Mouse (Mus musculus) C2C12 (cell line): ENCODE data around the gene Zbtb9. TPM values are rescaled to one million over a fixed set of nuclear protein-coding genes. Genes with fewer than 3 reads are reported as not detected.

Source experiments
- H3K27me3 ChIP-seq: one replicate; pipeline ENCODE4 v1.6.1; 2011; ENCODE audit not compliant: control insufficient read depth, insufficient read depth, insufficient read length
- H3K36me3 ChIP-seq: one replicate; pipeline ENCODE4 v1.6.1; 2011; ENCODE audit not compliant: control insufficient read depth, insufficient read depth
- H3K4me3 ChIP-seq: one replicate; pipeline ENCODE4 v1.5.1; 2011; ENCODE audit warnings: mild to moderate bottlenecking, control low read depth; ENCODE audit not compliant: poor library complexity, insufficient read depth, severe bottlenecking
- H3K79me2 ChIP-seq: one replicate; pipeline ENCODE4 v1.6.1; 2011; ENCODE audit not compliant: control insufficient read depth, insufficient read depth
- H3K79me3 ChIP-seq: one replicate; pipeline ENCODE4 v1.6.1; 2011; ENCODE audit warnings: low read depth, control low read depth
- H3ac ChIP-seq: one replicate; pipeline ENCODE3; 2011; ENCODE audit warnings: low read depth; ENCODE audit not compliant: control insufficient read depth, insufficient read length
- CEBPB ChIP-seq: IDR thresholded peaks from one replicate; pipeline ENCODE4 v1.6.1; 2011; ENCODE audit warnings: low read depth, mild to moderate bottlenecking, control low read depth, moderate library complexity
- CTCF ChIP-seq: IDR thresholded peaks from one replicate; pipeline ENCODE4 v1.5.1; 2011; ENCODE audit not compliant: control insufficient read depth, insufficient read depth, insufficient read length
- FOSL1 ChIP-seq: IDR thresholded peaks from one replicate; pipeline ENCODE4 v1.8.0; 2011; ENCODE audit warnings: mild to moderate bottlenecking, low read length; ENCODE audit not compliant: poor library complexity, insufficient read depth, severe bottlenecking
- MAX ChIP-seq: IDR thresholded peaks from one replicate; pipeline ENCODE4 v1.6.1; 2011; ENCODE audit warnings: mild to moderate bottlenecking, control low read depth
- MYOD1 ChIP-seq: IDR thresholded peaks from one replicate; pipeline ENCODE4 v1.6.1; 2011; ENCODE audit warnings: low read depth; ENCODE audit not compliant: control insufficient read depth, insufficient read length
- MYOG ChIP-seq: IDR thresholded peaks from one replicate; pipeline ENCODE4 v1.6.1; 2011; ENCODE audit not compliant: control insufficient read depth, insufficient read length; ENCODE audit errors: extremely low read depth
- USF1 ChIP-seq: IDR thresholded peaks from one replicate; pipeline ENCODE4 v1.6.1; 2011; ENCODE audit warnings: low read depth, mild to moderate bottlenecking, control low read depth, moderate library complexity
- polyA plus RNA-seq: library from polyadenylated mRNA; unstranded; fragments of >200 nt; fragmentation: generic; extraction: Trizol; gene quantifications from one replicate; pipeline ENCODE4 v1.2.1, GENCODE M21; 2012; ENCODE audit warnings: missing spikeins

The Zbtb9 gene
- polyA plus RNA-seq, 1 experiment = 6.8 TPM

DNA sequence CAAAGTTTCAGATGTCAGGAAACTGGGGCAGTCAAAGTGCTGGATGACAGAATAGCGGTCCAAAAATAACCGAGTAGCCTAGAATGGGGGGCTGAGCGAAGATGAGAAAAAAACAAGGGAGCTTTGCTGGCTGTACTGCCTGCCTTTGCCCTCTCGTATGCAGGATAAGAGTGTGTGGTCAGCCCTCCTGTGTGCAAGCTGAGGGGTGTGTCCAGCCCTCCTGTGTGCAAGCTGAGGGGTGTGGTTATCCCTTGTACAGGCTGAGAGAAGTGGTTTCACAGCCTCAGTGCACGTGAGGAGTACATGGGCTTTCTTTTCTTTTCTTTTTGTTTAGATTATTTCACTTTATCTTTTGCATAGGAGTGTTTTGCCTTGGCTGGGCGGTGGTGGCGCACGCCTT, 22.6 kb downstream of the Zbtb9 start:
- Histone ChIP-seq H3K36me3 (no peaks in the 10 kb centered on the region), H3K79me2 (no peaks in the 10 kb centered on the region), H3ac (no peak overlapping the region), H3K27me3 (no peaks in the 10 kb centered on the region), H3K4me3 (no peak overlapping the region), H3K79me3 (no peaks in the 10 kb centered on the region)
- TF ChIP-seq CEBPB (no peak), USF1 (no peak), FOSL1 (no peak), MYOG (no peak), CTCF (no peak), MYOD1 (no peak), MAX (no peak)

DNA sequence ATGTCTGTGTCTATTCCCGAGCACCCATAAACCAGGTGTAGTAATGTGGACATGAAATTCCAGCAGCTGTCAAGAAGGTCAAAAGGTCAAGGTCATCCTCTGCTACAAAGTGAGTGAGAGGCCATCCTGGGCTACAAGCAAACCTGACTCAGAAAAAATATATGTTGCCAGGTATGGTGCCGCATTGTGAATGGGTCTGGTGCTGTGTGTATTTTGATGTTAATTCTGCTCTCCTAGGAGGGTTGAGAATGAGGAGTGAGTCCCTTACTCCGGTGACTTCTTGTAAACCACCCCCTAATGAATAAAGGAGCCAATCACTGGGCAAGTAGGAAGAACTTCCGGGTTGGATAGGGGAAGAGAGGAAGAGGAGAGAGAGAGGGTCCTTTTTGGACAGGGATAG, 24.7 kb downstream of the Zbtb9 start:
- Histone ChIP-seq H3K36me3 (no peaks in the 10 kb centered on the region), H3K79me2 (no peaks in the 10 kb centered on the region), H3K79me3 (no peaks in the 10 kb centered on the region), H3ac (no peak overlapping the region), H3K27me3 (no peaks in the 10 kb centered on the region), H3K4me3 (no peak overlapping the region)
- TF ChIP-seq MYOG (no peak), FOSL1 (no peak), MYOD1 (no peak), MAX (no peak), CTCF (no peak), USF1 (no peak)

DNA sequence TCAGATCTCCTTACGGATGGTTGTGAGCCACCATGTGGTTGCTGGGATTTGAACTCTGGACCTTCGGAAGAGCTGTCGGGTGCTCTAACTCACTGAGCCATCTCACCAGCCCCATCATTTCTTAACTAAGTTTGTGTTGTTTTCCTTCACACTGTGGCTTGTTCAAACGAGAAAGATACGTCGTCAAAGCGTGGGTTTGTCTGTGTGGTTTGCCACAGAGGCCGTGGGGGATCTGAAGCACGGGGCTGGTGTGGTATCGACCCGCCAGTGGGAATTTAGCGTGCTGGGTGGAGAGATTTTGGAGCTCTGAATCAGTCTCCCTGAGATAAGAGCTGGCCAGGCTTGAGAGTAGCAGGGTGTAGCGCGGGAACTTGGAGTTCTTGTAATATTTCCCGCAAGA, 25.3 kb downstream of the Zbtb9 start:
- H3K36me3 ChIP-seq = no peaks in the 10 kb centered on the region
- no peaks in the 10 kb centered on the region for H3K79me2 ChIP-seq
- H3K79me3 ChIP-seq = no peaks in the 10 kb centered on the region
- no peak for TF ChIP-seq MAX
- TF ChIP-seq USF1 = no peak
- TF ChIP-seq CTCF = no peak
- no peak for TF ChIP-seq CEBPB
- TF ChIP-seq FOSL1 = no peak
- no peak for TF ChIP-seq MYOD1
- no peak for TF ChIP-seq MYOG
- no peak overlapping the region for H3ac ChIP-seq
- H3K27me3 ChIP-seq = no peaks in the 10 kb centered on the region
- no peak overlapping the region for H3K4me3 ChIP-seq

DNA sequence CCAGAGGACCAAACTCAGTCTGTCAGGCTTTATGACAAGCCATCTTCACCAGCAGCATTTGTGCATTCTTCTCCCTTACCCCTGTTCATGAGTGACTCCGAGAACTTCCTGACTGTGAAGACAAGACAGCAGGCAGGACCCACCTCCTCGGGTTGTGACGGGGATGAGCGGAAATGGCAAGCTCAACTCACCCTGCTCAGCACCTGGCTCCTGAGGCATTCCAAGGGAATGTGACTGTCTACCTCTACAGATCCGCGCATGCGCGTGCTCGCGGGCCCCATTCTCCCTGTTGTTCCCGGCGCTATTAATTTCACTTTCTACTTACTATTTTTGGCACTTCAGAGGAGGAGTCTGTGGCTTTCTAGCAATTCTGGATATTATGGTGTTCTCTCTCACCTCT, 27.0 kb downstream of the Zbtb9 start:
- TF ChIP-seq FOSL1 = no peak
- TF ChIP-seq CTCF = no peak
- no peak for TF ChIP-seq USF1
- no peak for TF ChIP-seq CEBPB
- TF ChIP-seq MAX = no peak
- TF ChIP-seq MYOD1 = no peak
- no peak for TF ChIP-seq MYOG

DNA sequence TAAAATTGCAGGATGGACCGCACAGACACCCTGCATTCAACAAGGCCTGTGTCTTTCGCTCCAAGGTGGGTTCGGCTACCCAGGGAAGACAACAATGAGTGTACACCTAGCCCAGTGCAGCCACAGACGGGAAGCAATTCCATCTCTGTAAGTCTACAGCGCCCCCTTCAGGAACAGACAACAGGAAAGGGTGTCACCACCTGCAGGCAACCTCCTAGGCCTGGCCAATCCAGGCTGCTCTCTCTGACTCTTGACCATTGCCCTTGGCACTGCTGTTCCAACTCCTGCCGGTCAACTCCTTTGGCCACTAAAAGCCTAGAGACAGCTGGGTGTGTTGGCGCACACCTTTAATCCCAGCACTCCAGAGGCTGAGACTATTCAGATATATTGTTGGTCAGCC, 28.2 kb downstream of the Zbtb9 start:
- TF ChIP-seq USF1 (no peak), CTCF (no peak), MAX (no peak), CEBPB (no peak), MYOG (no peak), FOSL1 (no peak), MYOD1 (no peak)
- H3ac ChIP-seq = no peak overlapping the region
- H3K27me3 ChIP-seq = no peaks in the 10 kb centered on the region
- H3K79me2 ChIP-seq = no peaks in the 10 kb centered on the region
- no peak overlapping the region for H3K4me3 ChIP-seq
- H3K36me3 ChIP-seq = no peaks in the 10 kb centered on the region
- H3K79me3 ChIP-seq = no peaks in the 10 kb centered on the region

More for the DNA sequence above, 27.0 kb downstream of the Zbtb9 start:
- Histone ChIP-seq H3K27me3 (no peaks in the 10 kb centered on the region), H3K79me3 (no peaks in the 10 kb centered on the region), H3K4me3 (no peak overlapping the region), H3K79me2 (no peaks in the 10 kb centered on the region), H3ac (no peak overlapping the region), H3K36me3 (no peaks in the 10 kb centered on the region)

DNA sequence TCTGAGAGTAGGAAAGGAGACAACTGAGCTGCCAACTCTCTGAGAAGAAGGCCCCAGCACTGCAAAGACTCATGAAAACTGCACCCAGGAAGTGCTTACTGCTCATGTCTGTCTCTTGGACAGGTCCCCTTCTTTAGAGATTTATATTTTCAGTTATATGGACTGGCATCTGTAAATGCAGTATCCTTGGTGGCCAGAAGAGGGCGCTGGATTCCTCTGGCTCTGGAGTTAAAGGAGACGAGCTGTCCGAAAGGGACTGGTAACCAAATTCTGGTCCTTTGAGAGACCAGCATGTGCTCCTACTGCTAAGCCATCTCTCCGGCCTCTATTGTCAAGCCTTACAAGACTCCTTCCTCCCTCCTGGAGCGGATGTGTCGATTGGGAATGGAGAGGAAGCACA, 28.9 kb downstream of the Zbtb9 start:
- Histone ChIP-seq H3K79me3 (no peaks in the 10 kb centered on the region), H3ac (no peak overlapping the region), H3K36me3 (no peaks in the 10 kb centered on the region), H3K79me2 (no peaks in the 10 kb centered on the region), H3K4me3 (no peak overlapping the region), H3K27me3 (no peaks in the 10 kb centered on the region)
- TF ChIP-seq MYOG (no peak), FOSL1 (no peak), CTCF (no peak), MYOD1 (no peak), CEBPB (no peak), MAX (no peak), USF1 (no peak)
